Mouse (Mus musculus): ENCODE data around the gene Stat6. TPM values are rescaled to one million over a fixed set of nuclear protein-coding genes. Genes with fewer than 3 reads are reported as not detected.

Gene Stat6
- 1 to 10 TPM; 5.1 to 6.2 TPM for total RNA-seq (2021)

DNA sequence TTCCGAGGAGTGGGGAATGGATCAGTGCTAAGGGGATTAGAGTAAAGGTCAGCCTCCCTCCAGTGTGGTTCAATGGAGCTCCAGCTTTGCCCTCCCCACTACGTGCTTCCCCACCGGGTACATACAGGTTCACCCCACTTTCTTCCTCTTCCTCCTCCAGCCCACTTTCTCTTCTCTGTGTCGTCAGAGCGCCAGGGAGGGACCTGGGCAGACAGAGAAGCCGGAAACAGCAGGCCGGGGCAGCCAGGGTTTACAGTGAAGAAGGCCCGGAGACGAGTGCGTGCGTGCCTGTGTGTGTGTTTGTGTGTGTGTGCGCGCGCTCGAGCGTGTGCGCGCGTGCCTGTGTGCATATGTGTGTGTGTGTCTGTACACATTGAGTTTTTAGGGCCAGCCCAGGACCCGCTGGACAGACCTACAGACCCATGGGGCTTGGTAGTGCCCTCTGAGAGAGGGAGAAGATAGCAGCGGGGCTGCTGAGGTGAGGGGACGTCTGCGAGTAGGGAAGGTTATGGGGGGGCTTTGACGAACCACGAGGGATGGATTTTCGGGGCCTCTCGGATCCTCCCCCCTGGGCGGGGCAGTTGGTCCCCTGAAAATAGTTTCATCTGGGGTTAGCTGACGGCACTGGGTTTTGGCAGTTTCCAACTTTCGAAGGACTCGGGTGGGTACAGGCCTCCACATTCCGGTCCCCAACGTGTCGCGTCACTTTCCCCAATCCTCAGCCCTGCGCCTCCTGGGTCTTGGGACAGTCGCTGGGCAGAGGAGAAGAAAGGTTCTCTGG, at the start of gene Stat6:
TSS of gene Stat6 (plus strand) at position 215 of the 781 bp plus-strand sequence.
- DNase-seq, result peak in 1 of 2 experiments; percentile 20

DNA sequence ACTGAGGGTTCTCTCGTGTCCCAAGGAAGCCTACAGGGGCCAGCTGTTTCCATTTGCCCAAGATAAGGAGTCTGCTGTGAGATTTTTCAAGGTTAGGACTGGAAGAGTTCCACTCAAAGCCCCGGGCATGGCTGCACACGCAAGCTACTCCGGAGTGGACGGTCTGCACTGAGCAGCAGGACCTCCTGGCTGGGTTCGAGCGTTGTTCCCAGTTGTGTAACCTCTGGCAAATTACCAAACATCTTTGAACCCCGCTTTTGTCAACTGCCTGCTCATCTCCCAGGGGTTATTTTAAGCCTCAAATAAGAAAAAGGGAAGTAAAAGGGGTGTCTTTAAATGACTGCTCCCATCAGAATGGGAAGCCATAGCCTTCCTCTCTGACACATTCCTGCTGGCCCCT, 48.4 kb upstream of the Stat6 start:
- DNase-seq, result no peak

DNA sequence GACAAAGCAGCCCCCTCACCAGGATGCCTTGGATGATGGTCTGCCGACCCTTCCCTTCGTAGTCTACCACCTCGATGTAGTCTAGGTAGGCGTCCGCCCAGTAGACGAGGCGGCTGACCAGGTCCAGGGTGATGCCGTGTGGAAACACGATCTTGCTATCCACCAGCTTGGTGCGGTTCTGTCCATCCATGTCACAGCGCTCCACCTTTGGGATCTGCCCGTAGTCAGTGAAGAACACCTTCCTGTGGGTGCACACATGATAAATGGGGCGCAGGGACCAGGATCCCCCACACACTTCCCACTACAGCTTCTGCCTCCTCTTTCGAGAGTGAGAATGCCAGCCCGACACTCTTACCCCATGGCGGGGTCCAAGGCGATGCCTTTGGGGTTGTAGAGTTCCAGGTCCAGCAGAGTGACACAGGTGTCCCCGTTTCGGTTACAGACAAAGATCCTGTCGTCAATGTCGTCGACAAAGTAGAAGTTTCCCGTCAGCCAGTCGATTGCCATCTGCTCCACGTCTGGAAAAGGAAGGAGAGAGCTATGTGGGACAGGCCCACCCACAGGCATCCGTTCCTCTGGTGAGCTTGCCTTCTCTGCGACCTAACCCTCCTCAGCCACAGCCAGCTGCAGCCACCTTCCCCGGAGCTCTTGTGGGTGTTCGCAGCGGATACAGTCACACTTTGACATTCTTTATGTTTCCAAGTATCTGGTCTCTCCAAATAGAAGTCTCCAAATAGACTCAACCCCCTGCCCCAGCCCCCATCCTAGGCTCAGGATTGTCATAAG, 47.7 kb upstream of the Stat6 start:
- DNase-seq, result no peak

DNA sequence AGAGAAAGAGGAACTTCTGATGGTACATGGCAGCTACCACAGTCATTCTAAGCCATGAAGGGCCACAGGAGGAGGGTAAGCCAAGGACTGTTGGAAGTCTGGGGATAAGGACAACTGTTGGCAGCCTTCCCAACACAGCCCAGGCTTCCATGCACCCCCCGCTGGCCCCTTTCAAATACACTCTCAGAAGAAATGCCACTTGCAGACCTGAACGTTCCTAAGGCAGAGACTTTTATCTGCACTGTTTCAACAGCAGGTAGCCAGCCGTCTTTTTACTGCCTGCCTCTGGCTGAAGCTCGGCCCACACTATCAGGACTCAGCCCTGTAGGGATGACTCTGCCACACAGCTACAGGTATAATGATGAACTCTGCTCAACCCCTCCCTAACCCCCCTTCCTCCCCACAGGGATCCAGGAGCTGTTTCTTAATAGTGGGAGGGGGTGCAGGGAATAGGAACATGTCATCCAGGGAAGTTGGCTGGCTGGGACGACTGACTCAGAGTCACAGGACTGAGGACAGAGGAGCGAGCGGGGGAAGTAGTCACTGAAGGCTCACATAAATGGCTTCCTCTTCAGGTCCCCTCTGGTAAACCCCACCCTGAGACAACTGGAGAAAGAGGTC, 46.4 kb upstream of the Stat6 start:
- DNase-seq, result peak in 1 of 2 experiments; percentile 48

DNA sequence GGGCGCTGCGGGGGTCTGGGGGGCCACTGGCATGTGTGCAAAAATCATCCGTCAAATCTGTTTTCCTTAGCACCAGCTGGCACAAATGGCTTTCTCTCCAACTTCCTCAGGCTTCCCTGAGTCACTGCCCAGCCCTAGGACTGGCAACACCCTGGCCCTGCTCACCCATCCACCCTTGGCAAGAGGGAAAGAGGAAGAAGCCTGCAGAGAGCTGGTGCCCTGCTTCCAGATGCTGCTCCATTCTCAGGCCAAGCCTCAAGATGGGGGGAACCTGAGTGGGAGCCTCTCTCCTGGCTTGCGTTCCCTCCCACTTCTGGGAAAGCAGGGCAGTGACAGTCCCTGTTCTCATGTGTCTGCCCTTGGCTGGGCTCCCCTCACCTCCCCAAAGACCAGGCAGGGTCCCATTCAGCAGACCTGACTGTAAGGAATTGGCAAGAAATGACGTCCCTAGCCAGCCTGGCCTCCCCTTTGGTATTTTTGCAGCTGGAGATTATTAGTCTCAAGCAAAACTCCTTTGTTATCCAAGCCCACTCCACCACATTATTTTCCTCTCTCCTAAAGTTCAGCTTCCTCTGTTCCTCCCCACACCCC, 45.4 kb upstream of the Stat6 start:
- peak in 1 of 2 experiments; percentile 29 for DNase-seq

DNA sequence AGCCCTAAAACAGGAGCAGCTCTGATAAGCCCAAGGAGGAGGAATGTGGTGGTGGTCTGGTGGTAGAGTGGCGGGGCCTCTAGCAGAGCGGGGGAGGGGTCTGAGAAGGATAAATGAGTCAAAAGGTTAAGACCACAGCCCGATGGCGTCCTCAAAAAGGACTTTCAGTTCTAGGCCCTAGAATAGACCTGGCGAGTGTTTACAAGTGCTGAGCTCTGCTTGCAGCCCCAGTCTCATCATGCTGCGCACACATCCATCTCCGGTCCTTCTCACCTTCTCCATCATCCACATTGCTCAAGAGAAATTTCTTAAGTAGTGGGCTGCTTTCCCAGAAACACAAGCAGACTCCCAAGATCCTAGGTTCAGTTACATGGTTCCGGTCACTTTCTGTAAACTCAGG, 44.2 kb upstream of the Stat6 start:
- DNase-seq, result no peak

DNA sequence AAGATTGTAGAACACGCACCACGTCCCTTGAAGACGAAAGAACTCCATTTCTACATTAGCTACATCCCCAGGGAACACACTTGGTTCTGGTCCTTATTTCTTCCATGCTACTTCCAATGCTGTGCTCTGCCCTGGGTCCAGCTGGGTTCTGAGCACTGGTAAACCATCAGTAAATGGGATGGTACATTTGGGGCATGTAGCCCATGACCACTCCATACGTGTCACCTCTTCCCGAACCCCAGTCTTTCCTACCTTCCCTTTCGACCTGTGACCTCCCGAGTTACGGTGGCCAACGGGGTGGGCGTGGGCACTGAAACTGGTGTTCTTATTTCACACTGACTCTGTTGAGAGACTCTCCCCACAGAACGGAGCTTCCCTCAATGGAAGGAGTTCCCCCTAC, 43.5 kb upstream of the Stat6 start:
- no peak for DNase-seq

DNA sequence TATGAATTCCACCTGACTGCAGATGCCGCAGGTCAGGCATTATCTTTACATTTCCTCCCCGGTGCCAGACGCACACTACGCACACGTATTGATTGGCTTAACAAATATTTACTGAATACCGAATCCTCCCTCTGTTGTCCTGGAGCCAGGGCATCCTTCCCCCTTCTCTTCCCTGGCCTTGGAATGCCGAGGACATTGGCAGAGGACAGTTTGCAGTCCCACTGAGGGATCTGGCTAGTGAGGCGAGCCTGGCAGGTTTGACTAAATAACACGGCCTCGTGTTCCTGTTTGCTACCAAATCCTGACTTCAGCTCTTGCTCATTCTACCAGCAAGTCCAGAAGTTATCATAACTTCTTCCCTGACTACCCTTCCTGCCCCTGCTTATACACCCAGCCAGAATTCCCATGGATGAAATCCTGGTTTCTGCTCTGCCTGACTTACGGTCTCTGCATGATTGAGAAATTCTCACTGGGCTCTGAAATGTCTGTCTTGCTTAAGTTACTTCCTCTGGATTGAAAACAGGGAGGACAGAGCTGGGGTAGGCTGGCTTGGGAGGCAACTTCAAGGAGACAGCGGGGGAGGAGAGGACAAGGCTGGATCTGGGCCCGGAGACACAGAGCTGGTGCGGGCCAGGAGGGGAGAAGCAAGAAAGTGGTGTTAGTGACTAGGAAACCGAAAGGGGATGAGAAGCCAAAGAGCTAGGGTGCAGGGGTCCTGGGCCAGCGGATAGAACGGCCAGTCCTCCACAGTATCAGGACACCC, 42.8 kb upstream of the Stat6 start:
- peak in 1 of 2 experiments; percentile 37 for DNase-seq

DNA sequence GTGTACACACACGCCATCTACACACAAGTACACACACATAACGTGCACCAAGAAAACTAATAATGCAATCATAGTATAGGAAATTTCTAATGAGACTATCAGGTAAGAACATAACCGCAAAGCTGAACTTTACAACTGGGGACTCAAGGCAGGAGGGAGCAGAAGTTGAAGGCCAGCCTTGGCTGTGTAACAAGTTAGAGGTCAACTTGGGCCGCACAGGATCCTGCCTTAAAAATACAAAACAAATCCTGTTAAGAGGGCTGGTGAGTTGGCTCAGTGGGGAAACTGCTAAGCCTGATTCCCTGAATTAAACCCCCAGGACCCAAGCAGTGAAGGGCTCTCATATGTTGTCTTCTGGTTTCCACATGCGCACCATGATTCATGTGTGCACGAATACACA, 40.6 kb upstream of the Stat6 start:
- no peak for DNase-seq

DNA sequence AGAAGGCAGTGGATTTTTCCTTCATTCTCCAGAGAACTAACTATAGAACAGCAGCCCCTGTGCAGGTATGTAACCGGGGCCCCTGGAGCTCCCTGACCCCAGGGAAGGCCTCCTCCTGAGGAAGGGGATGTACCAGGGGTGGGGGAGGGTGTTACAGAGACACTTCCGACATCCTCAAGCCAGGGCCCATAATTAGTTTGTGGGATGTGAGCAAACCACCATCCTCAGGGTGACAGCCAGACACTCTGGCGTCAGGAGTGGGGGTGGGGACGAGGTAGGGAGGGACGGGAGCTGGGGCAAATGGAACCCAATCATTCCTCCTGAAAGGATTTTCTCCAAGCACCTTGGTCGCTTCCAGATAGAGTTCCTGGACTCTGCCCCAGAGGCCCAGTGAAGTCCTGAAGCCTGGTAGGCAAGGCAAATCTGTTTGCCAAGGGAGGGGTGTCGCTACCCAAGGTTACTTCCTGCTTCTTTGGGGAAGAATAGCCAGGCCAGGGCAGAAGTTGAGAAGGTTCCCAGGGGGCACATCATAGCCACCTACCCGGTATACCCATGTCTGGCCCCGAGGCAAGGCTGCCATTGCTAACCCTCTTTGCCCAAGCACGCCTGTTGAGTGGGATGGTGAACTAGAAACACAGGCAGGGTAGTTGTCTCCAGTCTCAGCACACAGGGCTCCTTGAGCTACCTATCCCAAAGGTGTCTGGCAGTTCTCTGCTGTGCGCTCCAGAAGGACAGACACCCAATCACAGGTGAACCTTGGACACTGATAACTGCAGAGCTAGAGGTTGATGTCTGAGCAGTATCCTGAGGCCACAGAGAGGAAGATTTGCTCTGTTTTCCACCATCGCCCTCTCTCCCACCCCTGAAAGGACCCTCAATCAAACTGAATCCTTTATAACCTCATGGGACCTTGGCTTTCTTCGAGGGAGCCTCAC, 39.1 kb upstream of the Stat6 start:
- DNase-seq, result no peak

DNA sequence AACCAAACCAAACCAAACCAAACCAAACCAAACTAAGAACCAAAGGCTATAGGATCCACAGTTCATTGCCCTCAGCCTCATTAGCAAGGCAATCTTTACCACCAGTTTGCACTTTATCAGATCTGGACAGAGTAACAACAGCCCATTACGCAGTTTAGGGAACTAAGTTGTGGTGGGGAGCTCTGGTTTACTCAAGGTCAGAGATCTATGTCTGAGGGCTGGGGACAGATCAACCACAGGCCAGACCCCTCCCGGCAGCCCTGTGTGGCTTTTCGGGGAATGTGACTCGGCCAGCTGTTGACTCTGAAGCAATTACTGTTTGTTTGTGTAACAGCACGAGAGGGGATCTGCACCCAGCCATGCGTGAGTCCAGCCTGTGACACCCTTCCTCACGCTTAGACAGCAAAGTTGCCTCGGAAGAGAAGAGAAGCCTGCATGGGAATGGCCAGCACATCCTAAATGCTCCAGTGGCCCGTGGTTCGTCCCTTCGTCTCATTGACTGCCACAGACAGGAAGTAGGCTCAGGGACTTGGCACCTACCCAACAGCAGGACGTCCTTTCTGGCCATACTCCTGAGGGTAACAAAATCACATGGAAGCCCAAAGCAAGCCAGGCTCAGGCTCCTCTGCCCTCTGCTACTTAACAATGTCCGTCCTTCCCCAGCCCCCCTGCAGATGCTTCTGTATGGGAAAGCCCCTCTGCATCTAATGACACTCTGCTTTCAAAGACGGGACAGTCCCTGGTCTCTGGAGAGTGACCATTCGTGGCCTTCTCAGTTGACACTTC, 38.1 kb upstream of the Stat6 start:
- DNase-seq, result no peak

DNA sequence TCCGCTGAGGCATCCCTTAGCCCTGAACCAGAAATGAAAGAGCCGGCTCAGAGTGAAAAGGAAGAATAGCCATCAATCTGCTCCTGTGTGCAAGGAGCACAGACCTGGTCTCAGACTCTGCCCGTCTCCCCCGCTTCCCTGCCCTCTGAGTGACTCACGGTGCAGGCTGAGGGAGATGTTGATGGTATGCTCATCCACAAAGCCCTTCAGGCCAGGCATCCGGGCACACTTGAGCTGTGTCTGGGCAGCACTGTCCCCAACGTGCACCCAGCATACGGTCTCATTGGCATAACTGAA, 37.6 kb upstream of the Stat6 start:
- DNase-seq, result no peak

DNA sequence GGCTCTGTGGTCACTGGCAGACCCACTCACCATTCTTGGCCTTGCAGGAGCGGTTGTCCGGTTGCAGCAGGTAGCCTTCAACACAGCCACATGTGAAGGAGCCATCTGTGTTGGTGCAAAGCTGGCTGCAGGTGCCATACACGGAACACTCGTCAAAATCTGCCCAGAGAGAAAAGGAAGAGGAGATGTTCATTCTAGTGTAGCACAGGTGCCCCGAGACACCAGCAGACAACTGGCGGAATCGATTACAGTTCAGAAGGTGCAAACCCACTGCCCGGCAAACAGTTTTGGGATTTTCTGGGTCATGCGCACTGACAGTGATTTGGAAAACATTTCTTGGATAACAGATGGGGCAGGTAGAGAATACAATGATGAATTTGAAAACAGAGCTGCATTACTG, 37.0 kb upstream of the Stat6 start:
- no peak for DNase-seq

DNA sequence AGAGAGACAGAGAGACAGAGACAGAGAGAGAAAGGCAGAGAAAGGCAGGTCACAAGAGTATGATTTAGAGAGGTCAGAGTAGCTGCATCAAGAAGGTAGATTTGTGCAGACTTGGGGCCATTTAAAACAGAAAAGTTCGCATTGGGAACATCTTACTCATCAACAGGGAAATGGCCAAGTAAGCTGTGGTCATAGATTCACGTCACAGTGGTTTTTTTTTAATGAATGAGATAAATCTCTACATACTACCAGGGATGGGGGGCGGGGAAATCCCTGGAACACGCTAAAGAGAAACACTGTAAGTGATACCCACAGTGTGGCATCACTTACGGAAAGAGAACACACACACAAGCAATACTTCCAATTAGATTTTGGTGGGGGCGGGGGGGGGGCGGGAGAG, 35.7 kb upstream of the Stat6 start:
- DNase-seq, result no peak

DNA sequence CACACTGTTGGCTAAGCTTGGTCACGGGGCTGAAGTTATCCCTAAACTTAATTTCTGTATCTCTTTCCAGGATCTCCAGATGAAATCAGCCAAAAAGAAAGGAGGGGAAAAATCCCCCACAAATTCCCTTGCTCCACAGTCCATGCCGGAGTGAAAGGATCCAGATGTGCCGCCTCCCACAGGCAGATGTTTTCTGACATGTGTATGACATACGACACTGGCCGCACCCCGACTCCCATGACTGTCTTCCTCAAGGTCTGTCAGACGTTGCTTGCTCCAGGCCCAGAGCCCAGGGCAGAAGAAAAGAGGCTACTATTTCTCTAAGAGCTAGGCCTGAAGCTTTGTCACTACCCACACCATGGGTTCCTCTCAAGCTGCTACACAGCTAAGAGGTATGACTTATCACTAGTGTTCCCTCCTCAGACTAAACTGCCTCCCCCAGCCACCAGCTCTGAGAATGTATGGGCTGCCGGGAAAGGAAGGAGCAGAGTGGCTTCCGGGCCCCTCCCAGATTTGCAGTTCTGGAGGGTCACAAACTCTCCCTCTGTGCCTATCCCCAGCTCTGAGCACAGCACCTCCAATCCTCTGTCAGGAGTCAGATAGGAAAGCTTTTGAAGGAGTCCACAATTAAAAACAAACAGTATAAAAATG, 33.2 kb upstream of the Stat6 start:
- DNase-seq, result no peak

DNA sequence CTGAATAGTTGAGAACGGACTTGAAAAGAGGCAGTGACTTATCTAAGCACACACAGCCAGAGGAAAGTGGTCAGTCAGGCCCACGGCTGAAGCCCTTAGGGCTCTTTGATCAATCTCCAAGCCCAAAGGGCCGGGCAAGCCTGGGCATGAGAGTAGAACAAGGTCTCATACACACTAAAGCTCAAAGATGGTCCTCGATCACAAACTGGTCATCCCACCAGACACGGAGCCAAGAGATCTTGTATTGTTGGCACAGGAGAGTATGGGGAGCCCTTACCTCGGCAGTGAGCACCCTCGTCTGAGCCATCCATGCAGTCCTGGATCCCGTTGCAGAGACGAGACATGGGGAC, 32.7 kb upstream of the Stat6 start:
- DNase-seq, result no peak

DNA sequence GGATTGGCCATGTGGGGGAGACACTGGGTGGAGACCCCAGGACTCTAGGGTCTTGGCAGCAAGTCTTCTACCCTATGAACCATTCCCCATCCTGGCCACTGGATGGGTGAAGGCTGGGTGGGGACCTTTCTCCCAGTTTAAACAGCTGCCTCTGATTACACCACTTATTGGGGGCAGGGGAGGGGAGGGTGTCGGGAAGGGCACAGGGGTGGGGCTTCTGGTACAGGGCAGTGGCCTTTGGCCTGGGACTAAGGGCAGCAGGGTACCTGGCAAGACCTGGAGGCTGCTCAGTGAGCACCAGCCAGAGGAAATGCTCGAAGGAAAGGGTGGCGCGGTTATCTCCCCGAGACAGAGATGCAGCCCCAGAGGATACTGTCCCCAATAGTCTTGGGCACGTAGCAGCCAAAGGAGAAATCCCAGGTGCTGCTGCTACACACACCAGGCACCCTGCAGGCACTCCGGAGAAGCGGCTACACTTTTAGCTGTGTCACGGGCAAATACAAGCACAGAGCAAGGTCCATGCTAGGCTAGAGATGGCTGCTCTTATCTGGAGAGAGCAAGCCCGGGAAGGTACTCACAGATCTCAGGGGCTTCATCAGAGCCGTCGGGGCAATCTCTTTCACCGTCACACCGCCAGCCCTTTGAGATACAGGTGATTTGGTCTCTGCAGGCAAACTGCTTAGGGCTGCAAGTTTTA, 30.6 kb upstream of the Stat6 start:
- no peak for DNase-seq

DNA sequence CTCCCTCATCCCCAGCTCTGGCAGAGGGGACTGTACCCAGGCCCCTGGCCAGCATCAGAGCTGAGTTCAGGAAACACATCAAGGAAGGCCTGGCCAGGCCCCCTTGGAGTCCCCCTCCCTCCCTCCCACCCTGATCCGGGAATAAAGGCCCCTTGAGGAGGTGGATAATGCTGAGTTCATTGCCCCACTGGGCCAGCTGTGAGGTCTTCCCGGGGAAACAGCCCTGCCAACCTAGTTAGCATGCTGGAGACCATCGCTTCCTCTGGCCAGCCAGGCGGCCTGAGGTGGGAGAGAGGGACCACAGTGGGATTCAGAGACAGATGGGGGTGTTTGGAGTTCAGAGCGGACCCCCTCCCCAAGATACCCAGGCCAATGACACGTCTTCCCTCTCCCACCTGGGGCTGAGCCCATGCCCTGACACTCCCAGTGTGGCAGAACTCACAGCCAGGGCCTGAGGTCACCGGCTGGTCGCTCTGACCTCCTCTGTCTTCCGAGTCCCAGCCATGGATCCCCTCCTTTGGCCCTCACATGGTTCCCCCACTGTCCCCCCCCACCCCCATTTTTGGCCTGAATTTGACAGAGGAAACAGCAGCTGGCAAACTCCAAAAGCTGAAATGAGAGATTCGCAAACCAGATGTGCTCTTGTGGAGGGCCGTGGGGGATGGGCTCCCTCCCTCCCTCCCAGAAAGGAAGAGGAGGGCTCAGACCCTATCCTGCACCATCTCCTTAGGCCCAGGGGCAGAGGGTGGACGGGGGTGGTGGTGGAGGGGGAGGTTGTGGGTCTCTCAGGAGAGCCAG, 28.4 kb upstream of the Stat6 start:
- peak in 1 of 2 experiments; percentile 48 for DNase-seq

DNA sequence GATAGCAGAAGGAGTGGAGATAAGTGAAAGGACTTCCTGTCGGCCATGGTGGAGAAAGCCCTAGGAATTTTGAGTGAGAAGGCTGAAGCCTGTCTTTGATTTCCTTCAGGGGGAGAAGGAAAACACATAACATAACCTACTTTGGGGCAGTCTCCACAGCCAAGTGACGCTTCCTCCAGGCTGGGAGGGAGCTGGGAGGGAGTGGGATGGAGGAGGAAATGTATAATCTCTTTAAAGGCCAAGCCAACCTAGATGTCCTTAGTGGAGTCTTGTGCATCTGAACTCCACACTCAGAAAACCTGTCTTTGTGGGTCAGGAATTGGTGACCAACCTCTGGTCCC, 27.8 kb upstream of the Stat6 start:
- no peak for DNase-seq

All from layer of hippocampus, postnatal 36 days (tissue).